Mouse (Mus musculus) spleen, adult 2 months (tissue): ENCODE results near the gene 1700008O03Rik. TPM values are rescaled to one million over a fixed set of nuclear protein-coding genes. Genes with fewer than 3 reads are reported as not detected.

ENCODE experiments used
- DNase-seq, 2 experiments: peaks; one replicate each; pipeline versions ENCODE4 v3.0.0 to v3.0.0-alpha.2; 2012 to 2021; ENCODE audit warnings: low spot score in 2 of 2, low read depth in 1 of 2
- H3K27ac ChIP-seq: fragments of 200-500 bp; 2 replicates; pipeline ENCODE4 v1.5.1; 2012; ENCODE audit warnings: low read length, inconsistent platforms; ENCODE audit not compliant: insufficient read depth
- H3K27me3 ChIP-seq: fragments of 200-500 bp; 2 replicates; pipeline ENCODE4 v1.6.1; 2012; ENCODE audit warnings: mild to moderate bottlenecking, moderate library complexity, low read length, inconsistent platforms; ENCODE audit not compliant: control insufficient read depth, insufficient read depth
- H3K36me3 ChIP-seq: fragments of 200-500 bp; 2 replicates; pipeline ENCODE4 v1.6.1; 2012; ENCODE audit warnings: mild to moderate bottlenecking, low read length, inconsistent platforms; ENCODE audit not compliant: control insufficient read depth, insufficient read depth
- H3K4me1 ChIP-seq: fragments of 200-500 bp; 2 replicates; pipeline ENCODE4 v1.6.1; 2011; ENCODE audit warnings: inconsistent platforms; ENCODE audit not compliant: control insufficient read depth, insufficient read depth, insufficient read length
- H3K4me3 ChIP-seq: fragments of 200-500 bp; 2 replicates; pipeline ENCODE4 v1.5.1; 2011; ENCODE audit warnings: mild to moderate bottlenecking, inconsistent platforms; ENCODE audit not compliant: insufficient read depth, insufficient read length; ENCODE audit errors: extremely low read depth
- CTCF ChIP-seq: fragments of 200-500 bp; IDR thresholded peaks from 2 replicates; pipeline ENCODE4 v1.5.1; 2011; ENCODE audit warnings: mild to moderate bottlenecking, inconsistent platforms; ENCODE audit not compliant: insufficient read depth, insufficient read length, insufficient replicate concordance; ENCODE audit errors: extremely low read depth
- POLR2A ChIP-seq: fragments of 200-500 bp; IDR thresholded peaks from 2 replicates; pipeline ENCODE4 v1.6.1; 2011; ENCODE audit warnings: low read depth, low read length, inconsistent platforms
- WGBS: fragments of 180-500 bp; shearing (Covaris S2); methylation state at CpG from one replicate; pipeline ENCODE4 v1.1.7; 2018; 5-methylcytosine and 5-hydroxymethylcytosine counted together
- polyA plus RNA-seq: library from polyadenylated mRNA; depleted of rRNA; stranded (reverse); fragments of >200 nt; gene quantifications from 2 replicates; pipeline ENCODE4 v1.2.3, GENCODE M21; 2012; rRNA removed

Gene 1700008O03Rik
- polyA plus RNA-seq, 1 experiment, result 0.40 TPM

DNA sequence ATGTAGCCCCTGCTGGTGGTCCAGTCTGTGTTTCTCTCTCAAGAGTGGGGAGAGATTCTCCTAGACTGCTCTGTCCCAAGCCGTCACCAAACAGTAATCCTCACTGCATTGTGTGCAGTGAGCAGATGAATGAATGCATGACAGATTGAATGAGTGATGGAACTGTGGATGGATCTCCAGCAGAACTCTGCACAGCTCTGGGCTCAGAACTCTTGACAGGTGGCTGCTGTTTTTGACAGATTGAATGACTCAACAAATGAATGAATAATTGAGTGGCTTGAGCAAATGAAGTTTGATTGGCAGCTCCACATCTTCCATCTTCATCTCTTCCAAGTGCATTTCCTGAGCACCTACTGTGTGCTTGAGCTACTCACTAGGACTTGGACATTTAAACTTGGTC is 63.3 kb downstream of the 1700008O03Rik start:
- Histone ChIP-seq H3K27me3 (peaks cover 2% of the 10 kb centered on the region; the same call in 1 of the 2 replicates), H3K4me3 (no peak overlapping the region), H3K27ac (no peak overlapping the region), H3K4me1 (no peaks in the 10 kb centered on the region), H3K36me3 (no peaks in the 10 kb centered on the region)
- TF ChIP-seq CTCF, result no peak
- no peak for TF ChIP-seq POLR2A
- WGBS, result 82% methylated on average over 1 of the region's 1 CpGs
- DNase-seq, result no peak

DNA sequence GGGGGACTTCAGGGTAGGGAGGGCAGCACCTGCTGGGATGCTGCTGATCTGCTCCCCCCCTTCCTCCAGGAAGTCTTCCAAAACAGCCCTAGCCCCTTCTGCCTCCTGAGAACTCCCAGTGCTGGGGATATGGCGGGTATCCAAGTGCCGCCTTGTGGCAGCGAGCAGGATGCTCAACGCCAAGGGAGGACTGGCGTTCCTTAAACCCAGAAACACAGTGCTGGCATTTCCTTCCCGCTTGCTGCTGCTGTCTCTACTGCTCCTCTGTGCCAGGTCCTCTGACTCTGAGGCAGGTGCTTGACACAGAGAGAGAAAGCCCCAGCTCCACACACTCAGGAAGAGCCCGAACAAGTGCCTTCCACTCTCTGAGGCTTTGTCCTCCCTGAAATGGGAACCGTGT is 64.7 kb downstream of the 1700008O03Rik start:
- H3K27me3 ChIP-seq, result no peaks in the 10 kb centered on the region; the same call in 1 of the 2 replicates
- no peak for DNase-seq
- 45% methylated on average over 8 of the region's 8 CpGs for WGBS

DNA sequence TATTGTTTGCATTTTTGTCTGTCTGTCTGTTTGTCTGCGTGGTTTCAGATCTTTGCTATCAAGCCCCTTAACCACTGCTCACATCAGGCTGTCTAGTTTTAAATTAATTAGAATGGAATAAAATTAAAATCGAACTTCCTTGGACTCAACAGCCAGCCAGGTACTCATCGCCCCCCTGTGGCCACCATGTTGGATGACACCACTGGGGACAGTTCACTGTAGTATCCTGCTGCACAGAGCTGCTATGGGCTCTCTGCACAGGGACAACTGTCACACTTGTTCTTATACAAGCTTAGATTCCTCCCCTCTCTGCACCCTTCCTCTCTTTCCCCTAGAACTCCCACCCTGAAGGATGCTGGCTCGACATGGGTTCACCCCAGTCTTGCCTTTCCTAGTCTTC is 67.7 kb downstream of the 1700008O03Rik start:
- DNase-seq, result peak in 1 of 2 experiments; percentile 42
- H3K27me3 ChIP-seq, result no peaks in the 10 kb centered on the region; the same call in 1 of the 2 replicates
- no peaks in the 10 kb centered on the region for H3K36me3 ChIP-seq
- TF ChIP-seq POLR2A (no peak), CTCF (peak; percentile 48; the same call in 1 of the 2 replicates)
- no peak overlapping the region for H3K4me3 ChIP-seq
- H3K4me1 ChIP-seq, result no peaks in the 10 kb centered on the region
- WGBS, result 35% methylated on average over 4 of the region's 4 CpGs
- H3K27ac ChIP-seq, result no peak overlapping the region

More for the DNA sequence above, 64.7 kb downstream of the 1700008O03Rik start:
- Histone ChIP-seq H3K4me1 (no peaks in the 10 kb centered on the region), H3K4me3 (no peak overlapping the region), H3K36me3 (no peaks in the 10 kb centered on the region), H3K27ac (no peak overlapping the region)
- TF ChIP-seq POLR2A (no peak), CTCF (no peak)

DNA sequence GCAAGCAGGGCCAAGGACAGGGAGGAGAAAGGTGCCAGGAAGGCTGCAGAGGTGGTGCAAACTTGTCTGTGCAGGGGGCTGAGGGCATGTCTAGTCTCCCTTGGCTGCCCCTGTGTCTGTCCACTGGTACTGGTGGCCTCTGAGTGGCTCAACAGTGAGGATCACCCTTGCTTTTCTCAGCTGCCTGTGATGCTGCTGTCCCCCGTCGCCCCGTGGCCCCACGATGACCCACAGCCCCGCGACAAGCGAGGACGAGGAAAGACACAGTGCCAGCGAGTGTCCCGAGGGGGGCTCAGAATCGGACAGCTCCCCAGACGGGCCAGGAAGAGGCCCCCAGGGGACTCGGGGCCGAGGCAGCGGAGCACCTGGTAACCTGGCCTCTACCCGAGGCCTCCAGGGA is 73.1 kb downstream of the 1700008O03Rik start:
- no peaks in the 10 kb centered on the region for H3K36me3 ChIP-seq
- no peak overlapping the region for H3K27ac ChIP-seq
- WGBS, result 54% methylated on average over 16 of the region's 16 CpGs
- DNase-seq, result no peak
- H3K27me3 ChIP-seq, result peaks cover 6% of the 10 kb centered on the region; the same call in 1 of the 2 replicates
- TF ChIP-seq CTCF, result no peak
- no peak for TF ChIP-seq POLR2A
- H3K4me3 ChIP-seq, result no peak overlapping the region
- H3K4me1 ChIP-seq, result peaks cover 22% of the 10 kb centered on the region

DNA sequence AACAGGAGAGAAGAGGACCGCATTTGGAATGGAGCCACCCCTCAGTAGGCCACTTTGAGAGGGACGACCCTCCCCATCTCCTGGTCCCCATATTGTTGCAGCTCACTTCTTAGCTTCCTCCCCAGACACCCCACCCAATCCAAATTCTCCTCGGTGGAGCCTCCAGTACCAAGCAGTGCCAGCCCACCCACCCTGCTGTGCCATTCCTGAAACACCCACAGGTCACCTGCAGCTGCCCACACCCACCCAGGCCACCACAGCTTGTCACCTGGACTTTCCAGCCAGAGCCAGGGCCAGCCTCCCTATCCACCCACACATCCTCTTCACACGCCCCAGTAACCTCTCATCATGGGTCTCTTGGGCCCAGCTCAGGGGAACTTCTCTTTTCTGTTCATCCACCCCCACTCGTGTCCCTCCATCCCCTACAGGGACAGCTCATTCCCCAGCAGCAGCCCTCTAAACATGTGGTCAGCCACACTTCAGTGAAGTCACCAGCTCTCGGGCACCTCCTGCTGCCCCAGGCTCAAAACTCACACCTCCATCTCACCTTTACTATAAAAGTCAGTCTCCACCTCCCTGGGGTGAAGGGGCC is 73.8 kb downstream of the 1700008O03Rik start:
- Histone ChIP-seq H3K27ac (peak overlapping the region; percentile 48), H3K4me1 (peaks cover 22% of the 10 kb centered on the region), H3K4me3 (peak overlapping the region; percentile 20; the same call in 1 of the 2 replicates), H3K27me3 (peaks cover 6% of the 10 kb centered on the region; the same call in 1 of the 2 replicates), H3K36me3 (no peaks in the 10 kb centered on the region)
- WGBS, result 2% methylated on average over 6 of the region's 6 CpGs
- TF ChIP-seq CTCF (peak; percentile 30; the same call in 1 of the 2 replicates), POLR2A (no peak)
- peak; percentile 78 to 79 for DNase-seq

DNA sequence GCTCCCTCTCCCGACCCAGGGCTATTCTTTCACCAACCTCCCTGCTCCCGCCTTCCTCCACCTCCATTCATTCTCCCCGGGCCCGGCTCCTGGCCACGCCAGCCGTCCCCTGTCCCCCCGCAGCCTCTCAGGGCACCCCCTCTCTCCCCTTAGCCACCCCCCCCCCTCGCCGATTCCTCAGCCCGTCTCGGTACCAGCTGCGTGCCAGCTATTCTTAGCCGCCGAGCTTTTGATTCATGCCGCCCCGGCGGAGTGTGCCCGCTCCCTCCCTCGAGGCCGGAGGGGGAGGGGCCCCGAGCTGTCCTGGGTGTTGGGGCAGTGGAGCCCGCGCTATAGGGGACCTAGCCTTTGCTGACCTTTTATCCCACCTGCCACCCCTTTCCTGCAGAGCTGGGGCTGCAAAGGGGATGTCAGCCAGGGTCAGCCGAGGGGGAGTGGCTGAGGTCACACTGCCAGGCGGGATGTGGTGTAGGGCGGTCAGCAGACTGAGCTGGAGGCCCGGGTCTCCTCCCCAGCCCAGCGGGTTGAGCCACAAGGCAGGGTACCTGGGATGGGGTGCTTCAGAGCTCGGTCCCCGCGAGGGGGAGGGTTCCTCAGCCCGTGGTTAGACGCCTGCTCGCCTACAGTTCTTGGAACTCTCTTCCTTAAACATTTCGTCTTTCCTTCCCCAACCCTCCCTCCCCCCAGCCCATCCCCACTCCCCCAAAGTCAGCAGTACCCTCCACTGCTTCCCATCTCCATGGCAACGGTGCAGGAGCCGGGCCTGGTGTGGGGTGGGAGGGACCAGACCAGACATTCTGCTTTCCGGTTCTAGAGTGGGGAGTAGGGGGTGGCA is 74.5 kb downstream of the 1700008O03Rik start:
- Histone ChIP-seq H3K4me1 (peaks cover 23% of the 10 kb centered on the region), H3K36me3 (no peaks in the 10 kb centered on the region), H3K27me3 (peaks cover 6% of the 10 kb centered on the region; the same call in 1 of the 2 replicates), H3K4me3 (peak overlapping the region; percentile 55; the same call in 1 of the 2 replicates), H3K27ac (peak overlapping the region; percentile 48)
- TF ChIP-seq POLR2A (no peak), CTCF (no peak)
- WGBS, result 1% methylated on average over 37 of the region's 38 CpGs
- DNase-seq, result peak in 1 of 2 experiments; percentile 56

DNA sequence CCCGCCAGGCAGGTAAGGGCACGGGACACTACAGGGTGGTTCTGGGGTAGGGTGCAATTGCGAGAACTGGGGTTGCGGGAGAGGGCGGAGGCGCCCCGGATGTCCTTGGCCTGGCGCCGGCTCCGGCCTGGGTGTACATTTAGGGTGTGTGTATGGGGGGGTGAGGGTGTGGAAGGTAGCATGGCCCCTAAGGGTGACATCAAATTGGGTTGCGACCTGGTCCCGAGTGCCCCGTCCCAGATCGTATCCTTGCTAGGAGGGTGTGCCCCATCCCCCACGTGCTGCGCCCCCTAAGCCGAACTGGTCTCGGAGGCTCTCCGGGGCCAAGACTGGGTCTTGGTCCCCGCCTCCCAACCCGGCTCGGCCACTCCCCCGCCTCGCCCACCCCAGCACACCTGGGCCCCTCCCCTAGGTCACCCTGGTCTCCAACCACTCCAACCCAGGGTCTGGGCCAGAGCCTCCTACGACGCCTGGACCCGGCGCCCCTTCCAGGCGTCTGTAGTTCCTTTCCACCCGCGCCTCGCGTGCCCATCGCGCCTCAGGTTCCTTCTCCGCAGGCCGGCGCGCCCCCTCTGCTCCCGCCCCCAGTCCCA is 75.2 kb downstream of the 1700008O03Rik start:
- Histone ChIP-seq H3K27me3 (peaks cover 6% of the 10 kb centered on the region; the same call in 1 of the 2 replicates), H3K4me3 (peak overlapping the region; percentile 55; the same call in 1 of the 2 replicates), H3K27ac (no peak overlapping the region), H3K4me1 (peaks cover 29% of the 10 kb centered on the region), H3K36me3 (no peaks in the 10 kb centered on the region)
- DNase-seq, result peak in 1 of 2 experiments; percentile 40
- no peak for TF ChIP-seq POLR2A
- no peak for TF ChIP-seq CTCF
- 2% methylated on average over 39 of the region's 40 CpGs for WGBS

Other genes starting within 250 kb of the 1700008O03Rik start
- gene Klk1b16, start 249.1 kb downstream of the 1700008O03Rik start, polyA plus RNA-seq, result 0.06 TPM in 1 of 2 replicates, not detected in the other
- 0.75 and 1.0 TPM in 2 replicates for gene Klk1b24, start 197.6 kb downstream of the 1700008O03Rik start, polyA plus RNA-seq
- 0.97 and 2.0 TPM in 2 replicates for gene Klk1b3, start 187.6 kb downstream of the 1700008O03Rik start, polyA plus RNA-seq
- gene Klk1b4, start 178.4 kb downstream of the 1700008O03Rik start, polyA plus RNA-seq, result 3.0 and 6.3 TPM in 2 replicates
- 8.7 and 9.8 TPM in 2 replicates for gene Klk1b5, start 169.9 kb downstream of the 1700008O03Rik start, polyA plus RNA-seq
- 834 and 917 TPM in 2 replicates for gene Klk1, start 160.5 kb downstream of the 1700008O03Rik start, polyA plus RNA-seq
- gene Gm36864, start 149.6 kb downstream of the 1700008O03Rik start, polyA plus RNA-seq, result not detected in 2 replicates
- gene 1700028J19Rik, start 139.1 kb downstream of the 1700008O03Rik start, polyA plus RNA-seq, result 1.4 TPM in 2 replicates
- gene 2410002F23Rik, start 139.1 kb downstream of the 1700008O03Rik start, polyA plus RNA-seq, result 98.9 and 139 TPM in 2 replicates
- gene Acp4, start 128.4 kb downstream of the 1700008O03Rik start, polyA plus RNA-seq, result not detected in 2 replicates
- not detected in 2 replicates for gene Gm15517, start 124.4 kb downstream of the 1700008O03Rik start, polyA plus RNA-seq
- gene Clec11a, start 78.9 kb downstream of the 1700008O03Rik start, polyA plus RNA-seq, result 4.0 and 5.2 TPM in 2 replicates
- 4.5 and 4.8 TPM in 2 replicates for gene Shank1, start 75.6 kb downstream of the 1700008O03Rik start, polyA plus RNA-seq
- gene Syt3, start 1.7 kb downstream of the 1700008O03Rik start, polyA plus RNA-seq, result 1.2 and 2.5 TPM in 2 replicates
- 0.22 and 0.23 TPM in 2 replicates for gene Lrrc4b, start 43.2 kb upstream of the 1700008O03Rik start, polyA plus RNA-seq
- 0.40 TPM in 1 of 2 replicates, not detected in the other for gene Aspdh, start 79.6 kb upstream of the 1700008O03Rik start, polyA plus RNA-seq
- gene Josd2, start 82.2 kb upstream of the 1700008O03Rik start, polyA plus RNA-seq, result 124 and 171 TPM in 2 replicates
- gene Emc10, start 110.7 kb upstream of the 1700008O03Rik start, polyA plus RNA-seq, result 188 and 231 TPM in 2 replicates
- gene Fam71e1, start 110.8 kb upstream of the 1700008O03Rik start, polyA plus RNA-seq, result 5.1 and 7.3 TPM in 2 replicates
- gene Mybpc2, start 138.8 kb upstream of the 1700008O03Rik start, polyA plus RNA-seq, result 1.2 and 1.4 TPM in 2 replicates
- 285 and 365 TPM in 2 replicates for gene Spib, start 146.3 kb upstream of the 1700008O03Rik start, polyA plus RNA-seq
- gene Pold1, start 163.0 kb upstream of the 1700008O03Rik start, polyA plus RNA-seq, result 118 and 121 TPM in 2 replicates
- 162 and 211 TPM in 2 replicates for gene Nr1h2, start 168.1 kb upstream of the 1700008O03Rik start, polyA plus RNA-seq
- gene Napsa, start 186.6 kb upstream of the 1700008O03Rik start, polyA plus RNA-seq, result 256 and 335 TPM in 2 replicates
- gene Kcnc3, start 204.8 kb upstream of the 1700008O03Rik start, polyA plus RNA-seq, result 3.5 and 4.2 TPM in 2 replicates